Mouse (Mus musculus) liver, embryonic 15.5 days (tissue): Measurements from ENCODE around the gene Sos1. TPM values are rescaled to one million over a fixed set of nuclear protein-coding genes. Genes with fewer than 3 reads are reported as not detected.

ENCODE experiments used
- ATAC-seq: fragments of 200-750 bp; cut with Nextera tagmentation; 2 replicates; pipeline ENCODE4 v1.8.0; 2017; ENCODE audit warnings: moderate number of reproducible peaks, mild to moderate bottlenecking, moderate library complexity; ENCODE audit not compliant: insufficient read depth
- H3K27ac ChIP-seq: fragments of 300-500 bp; sonication (generic); replicated peaks from 2 replicates; pipeline ENCODE4 v1.5.1; 2015; ENCODE audit warnings: mild to moderate bottlenecking, inconsistent platforms
- H3K27me3 ChIP-seq: fragments of 300-500 bp; sonication (generic); 2 replicates; pipeline ENCODE4 v1.6.1; 2015; ENCODE audit warnings: mild to moderate bottlenecking, inconsistent platforms
- H3K36me3 ChIP-seq: fragments of 300-500 bp; sonication (generic); replicated peaks from 2 replicates; pipeline ENCODE4 v1.6.1; 2015; ENCODE audit warnings: moderate library complexity, mild to moderate bottlenecking, inconsistent platforms
- H3K4me1 ChIP-seq: fragments of 300-500 bp; sonication (generic); replicated peaks from 2 replicates; pipeline ENCODE4 v1.6.1; 2015; ENCODE audit warnings: inconsistent platforms
- H3K4me2 ChIP-seq: fragments of 300-500 bp; sonication (generic); 2 replicates; pipeline ENCODE4 v1.6.1; 2015; ENCODE audit warnings: moderate library complexity, mild to moderate bottlenecking, inconsistent platforms
- H3K4me3 ChIP-seq: fragments of 300-500 bp; sonication (generic); replicated peaks from 2 replicates; pipeline ENCODE4 v1.5.1; 2015; ENCODE audit warnings: mild to moderate bottlenecking, inconsistent platforms
- H3K9ac ChIP-seq: fragments of 300-500 bp; sonication (generic); 2 replicates; pipeline ENCODE4 v1.6.1; 2015; ENCODE audit warnings: moderate library complexity, mild to moderate bottlenecking, inconsistent platforms
- H3K9me3 ChIP-seq: fragments of 300-500 bp; sonication (generic); replicated peaks from 2 replicates; pipeline ENCODE4 v1.6.1; 2016; ENCODE audit warnings: inconsistent platforms
- whole genome bisulfite sequencing: fragments of 180-500 bp; shearing (Covaris S2); methylation state at CpG from one replicate; pipeline ENCODE4 v1.1.7; 2015; ENCODE audit warnings: mixed read lengths; ENCODE audit not compliant: insufficient replicate concordance; 5-methylcytosine and 5-hydroxymethylcytosine counted together
- polyA plus RNA-seq: library from polyadenylated mRNA; unstranded; fragments of >200 nt; fragmentation: Nextera tagmentation; extraction: Ambion mirVana; gene quantifications from 2 replicates; pipeline ENCODE4 v1.2.1, GENCODE M21; 2015

The Sos1 gene
- polyA plus RNA-seq = 1.1 and 1.2 TPM in 2 replicates

DNA sequence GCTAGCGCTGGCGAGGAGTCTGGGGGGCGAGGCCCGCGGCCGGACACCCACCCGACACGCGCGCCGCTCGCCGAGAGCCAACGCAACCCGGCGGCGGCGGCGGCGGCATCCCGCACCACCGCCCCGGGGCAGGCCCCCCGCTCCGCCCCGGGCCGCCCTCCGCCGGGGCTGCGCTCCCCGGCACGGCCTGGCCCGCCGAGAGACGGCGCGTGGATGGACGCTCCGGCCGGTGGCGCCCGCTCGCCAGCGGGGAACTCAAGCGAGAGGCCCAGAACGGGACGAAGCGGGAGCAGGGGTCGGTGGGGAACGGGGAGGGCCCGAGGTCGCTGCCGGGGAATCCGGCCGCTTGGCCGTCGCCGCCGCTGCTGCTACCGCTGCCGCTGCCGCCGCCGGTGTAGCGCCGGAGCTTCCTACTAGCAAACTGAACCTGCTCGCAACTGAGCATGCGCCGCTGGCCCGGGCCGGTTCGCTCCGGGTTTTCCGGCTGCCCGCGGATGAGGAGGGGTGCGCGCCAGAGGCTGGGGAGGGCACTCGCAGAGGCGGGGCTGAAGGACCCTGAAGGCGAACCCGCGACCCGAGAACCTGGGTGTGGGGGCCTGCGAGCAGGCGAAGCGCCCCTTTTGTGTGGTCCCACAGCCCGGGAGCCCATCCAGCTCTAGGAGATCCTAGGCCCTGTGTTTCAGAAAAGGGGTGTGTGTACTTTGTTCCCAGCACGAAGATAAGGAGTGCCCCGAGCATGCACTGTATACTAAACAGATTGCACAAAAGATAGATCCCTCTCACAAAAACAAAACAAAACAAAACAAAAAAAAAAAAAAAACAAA lies at the start of gene Sos1:
Sos1 (minus strand) TSS at position 423 of the 824 bp plus-strand sequence.
- H3K9ac ChIP-seq = peak within 1 kb of the TSS; percentile 89
- H3K4me1 ChIP-seq = peaks cover 55% of the 10 kb centered on the region
- H3K4me2 ChIP-seq = peak within 1 kb of the TSS; percentile 88
- peak within 1 kb of the TSS; percentile 89 for H3K27ac ChIP-seq
- no peaks in the 10 kb centered on the region for H3K27me3 ChIP-seq
- H3K9me3 ChIP-seq = no peaks in the 10 kb centered on the region
- under 1% methylated on average over 77 of the region's 90 CpGs for WGBS
- 0 out of 2 replicates have a peak, but pooled peaks cover 5% of the 10 kb centered on the region for H3K36me3 ChIP-seq
- peak within 1 kb of the TSS; percentile 92 for H3K4me3 ChIP-seq
- ATAC-seq = peak; percentile 82

DNA sequence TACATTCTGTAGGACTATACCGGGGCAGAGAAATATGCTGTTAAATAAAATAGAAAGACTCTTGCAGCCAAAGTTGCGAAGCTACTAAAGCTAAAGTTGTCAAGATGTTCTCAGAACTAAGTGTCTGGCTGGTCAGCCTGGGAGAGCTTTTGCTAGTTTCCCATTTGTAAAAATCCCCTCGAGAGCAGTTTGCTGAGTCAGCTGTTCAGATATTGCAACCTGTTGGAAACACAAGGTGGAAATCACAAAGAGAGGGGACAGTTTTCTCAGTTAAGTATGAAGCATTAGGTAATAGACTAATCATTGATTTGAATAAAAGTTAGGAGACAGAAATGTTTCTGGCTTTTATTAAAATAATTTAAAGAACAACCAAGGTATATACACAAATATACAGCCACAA lies 43.0 kb upstream of the Sos1 start:
- H3K27me3 ChIP-seq = no peaks in the 10 kb centered on the region
- H3K9ac ChIP-seq = no peak overlapping the region
- H3K4me2 ChIP-seq = no peak overlapping the region
- no peaks in the 10 kb centered on the region for H3K4me1 ChIP-seq
- 61% methylated on average over 3 of the region's 3 CpGs for WGBS
- no peak overlapping the region for H3K4me3 ChIP-seq
- no peak for ATAC-seq
- H3K27ac ChIP-seq = no peak overlapping the region
- H3K36me3 ChIP-seq = no peaks in the 10 kb centered on the region
- no peaks in the 10 kb centered on the region for H3K9me3 ChIP-seq

DNA sequence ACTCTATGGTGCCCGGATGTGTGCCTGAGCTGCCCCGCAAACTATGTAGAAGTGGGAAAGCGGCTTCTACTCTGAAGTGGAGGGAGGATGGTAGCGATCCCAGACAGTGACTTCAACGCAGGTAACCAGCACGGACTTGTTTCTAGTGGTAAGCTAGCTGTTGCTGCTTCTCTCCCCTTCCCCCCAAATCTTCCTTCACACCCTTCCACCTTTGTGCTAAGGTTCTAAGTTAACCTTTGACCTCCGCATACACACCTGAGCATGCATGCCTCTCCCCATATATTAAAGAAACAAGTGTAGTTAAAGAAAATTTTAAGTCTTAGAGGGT lies 41.9 kb upstream of the Sos1 start:
- ATAC-seq = no peak
- no peaks in the 10 kb centered on the region; the same call in 1 of the 2 replicates for H3K4me1 ChIP-seq
- WGBS = 68% methylated on average over 7 of the region's 7 CpGs
- no peak overlapping the region for H3K4me2 ChIP-seq
- no peak overlapping the region for H3K27ac ChIP-seq
- H3K4me3 ChIP-seq = no peak overlapping the region
- no peak overlapping the region for H3K9ac ChIP-seq
- H3K36me3 ChIP-seq = no peaks in the 10 kb centered on the region
- H3K27me3 ChIP-seq = no peaks in the 10 kb centered on the region
- H3K9me3 ChIP-seq = no peaks in the 10 kb centered on the region

DNA sequence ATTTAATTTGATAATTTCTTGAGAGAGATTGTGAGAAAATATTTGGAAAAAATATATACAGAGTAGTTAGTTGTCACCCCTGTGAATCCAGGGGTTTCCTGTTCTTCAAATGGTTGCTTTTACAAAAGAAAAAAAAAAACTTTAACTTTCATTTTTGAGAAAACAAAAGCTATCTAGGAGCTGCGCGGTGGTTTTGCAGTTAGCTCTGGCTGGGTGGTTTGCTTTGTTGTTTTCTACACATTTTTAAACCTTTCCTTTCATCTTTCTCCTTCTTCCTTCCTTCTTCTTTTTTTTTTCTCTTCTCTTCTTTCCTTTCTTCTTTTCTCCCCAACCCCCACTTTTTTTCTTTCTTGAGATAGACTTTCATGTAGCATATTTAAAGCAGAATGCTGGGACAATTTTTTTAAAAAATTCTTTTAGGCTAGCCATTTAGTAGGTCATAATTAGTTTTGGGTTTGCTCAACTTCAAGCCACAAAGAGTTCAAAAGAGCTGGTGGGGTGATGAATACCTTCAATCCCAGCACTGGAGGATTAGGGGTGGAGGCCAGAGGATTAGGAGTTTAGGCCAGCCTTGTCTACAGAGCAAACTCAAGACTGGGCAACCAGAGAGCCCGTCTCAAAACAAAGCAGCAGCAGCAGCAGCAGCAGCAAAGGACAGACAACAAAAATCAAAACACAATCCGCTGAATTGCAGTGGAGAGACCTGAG lies 41.4 kb upstream of the Sos1 start:
- Histone ChIP-seq H3K27me3 (no peaks in the 10 kb centered on the region), H3K9ac (no peak overlapping the region), H3K4me1 (no peaks in the 10 kb centered on the region; the same call in 1 of the 2 replicates), H3K36me3 (no peaks in the 10 kb centered on the region), H3K4me3 (no peak overlapping the region), H3K4me2 (no peak overlapping the region), H3K9me3 (no peaks in the 10 kb centered on the region), H3K27ac (no peak overlapping the region)
- no peak for ATAC-seq
- 64% methylated on average over 4 of the region's 4 CpGs for WGBS

DNA sequence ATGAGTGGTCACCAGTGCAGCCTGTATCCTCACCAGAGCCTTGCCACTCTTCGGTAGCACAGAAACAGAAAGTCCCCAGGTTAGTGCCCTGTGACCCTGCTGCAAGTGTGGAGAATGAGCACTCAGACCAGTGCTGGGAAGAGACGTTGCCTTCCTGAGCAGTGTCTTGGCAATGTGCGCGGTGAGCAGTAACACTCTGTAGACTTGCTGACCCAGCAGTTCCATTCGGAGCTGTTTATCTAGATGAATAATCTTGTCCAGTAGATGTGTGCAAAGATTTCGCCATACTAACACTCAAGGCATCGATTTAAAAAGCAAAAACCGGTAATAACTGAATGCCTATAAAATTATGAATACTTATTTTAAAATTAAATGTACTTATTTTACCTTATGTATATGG lies 40.3 kb upstream of the Sos1 start:
- Histone ChIP-seq H3K4me1 (peaks cover 3% of the 10 kb centered on the region; the same call in 1 of the 2 replicates), H3K4me3 (no peak overlapping the region), H3K27ac (no peak overlapping the region), H3K4me2 (no peak overlapping the region), H3K9me3 (no peaks in the 10 kb centered on the region), H3K9ac (no peak overlapping the region), H3K27me3 (no peaks in the 10 kb centered on the region), H3K36me3 (no peaks in the 10 kb centered on the region)
- 69% methylated on average over 8 of the region's 8 CpGs for WGBS
- no peak for ATAC-seq

DNA sequence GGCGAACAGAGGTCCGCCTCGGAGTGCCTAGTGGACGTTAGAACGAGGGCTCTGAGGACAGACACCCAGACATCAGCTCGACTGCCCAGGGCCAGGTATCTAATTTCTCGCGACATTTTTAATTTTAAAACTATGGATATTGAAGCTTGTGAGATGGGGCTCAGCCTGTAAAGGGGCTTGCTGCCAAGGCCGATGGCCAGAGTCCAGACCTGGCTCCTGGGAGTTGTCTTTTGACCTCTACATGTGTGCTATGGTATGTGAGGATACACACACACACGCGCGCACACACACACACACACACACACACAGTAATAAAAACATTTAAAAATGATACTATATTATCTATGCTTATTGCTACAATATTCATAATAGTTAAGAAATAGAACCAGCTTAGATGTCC lies 38.6 kb upstream of the Sos1 start:
- Histone ChIP-seq H3K9me3 (no peaks in the 10 kb centered on the region), H3K27ac (no peak overlapping the region), H3K36me3 (no peaks in the 10 kb centered on the region), H3K4me2 (no peak overlapping the region), H3K9ac (no peak overlapping the region), H3K27me3 (no peaks in the 10 kb centered on the region), H3K4me3 (no peak overlapping the region), H3K4me1 (peaks cover 16% of the 10 kb centered on the region)
- 77% methylated on average over 12 of the region's 12 CpGs for WGBS
- no peak for ATAC-seq

DNA sequence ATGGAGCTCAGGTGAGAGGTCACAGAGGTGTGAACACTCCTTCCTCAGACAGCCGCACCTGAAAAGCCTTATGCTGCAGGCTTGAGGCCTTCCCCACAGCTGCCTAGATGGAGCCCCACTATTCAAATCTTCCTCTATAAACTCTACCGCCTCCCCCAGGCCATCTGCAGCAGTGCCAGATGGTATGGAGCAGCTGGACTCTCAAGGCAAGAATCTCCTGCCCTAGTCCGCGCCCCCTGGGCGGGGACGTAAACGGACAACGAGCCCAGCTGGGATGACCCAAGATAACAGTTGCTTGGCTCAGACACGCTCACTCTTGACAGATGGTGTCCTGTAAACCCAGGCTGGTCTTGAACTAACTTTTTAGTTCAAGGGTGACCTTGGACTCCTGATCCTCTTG lies 37.0 kb upstream of the Sos1 start:
- H3K27ac ChIP-seq = no peak overlapping the region
- no peak for ATAC-seq
- WGBS = 42% methylated on average over 9 of the region's 9 CpGs

DNA sequence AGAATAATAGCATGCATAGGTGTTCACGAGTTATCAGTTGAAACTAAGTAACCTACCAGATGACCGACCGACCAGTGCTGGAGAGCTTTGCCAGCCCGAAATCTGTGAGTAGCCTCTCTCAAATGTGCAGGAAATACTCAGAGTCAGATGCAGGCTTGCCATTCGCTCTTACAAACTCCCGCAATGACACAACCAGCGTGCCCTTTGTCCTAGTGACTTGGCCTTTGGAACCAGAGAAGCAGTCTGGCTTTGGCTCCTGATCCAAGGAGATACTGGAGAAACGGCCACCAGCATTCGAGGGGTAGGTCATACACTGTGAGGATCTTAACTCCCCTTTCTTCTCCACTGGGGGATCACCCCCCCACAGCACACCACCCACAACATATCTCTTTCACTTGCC lies 35.7 kb upstream of the Sos1 start:
- Histone ChIP-seq H3K9ac (no peak overlapping the region), H3K9me3 (no peaks in the 10 kb centered on the region), H3K36me3 (no peaks in the 10 kb centered on the region), H3K27me3 (no peaks in the 10 kb centered on the region), H3K4me3 (no peak overlapping the region), H3K4me2 (no peak overlapping the region), H3K27ac (no peak overlapping the region), H3K4me1 (peaks cover 23% of the 10 kb centered on the region)
- WGBS = 69% methylated on average over 9 of the region's 9 CpGs
- ATAC-seq = no peak

More for the DNA sequence above, 37.0 kb upstream of the Sos1 start:
- Histone ChIP-seq H3K9ac (no peak overlapping the region), H3K27me3 (no peaks in the 10 kb centered on the region), H3K4me1 (peaks cover 23% of the 10 kb centered on the region), H3K4me3 (no peak overlapping the region), H3K9me3 (no peaks in the 10 kb centered on the region), H3K4me2 (no peak overlapping the region), H3K36me3 (no peaks in the 10 kb centered on the region)

DNA sequence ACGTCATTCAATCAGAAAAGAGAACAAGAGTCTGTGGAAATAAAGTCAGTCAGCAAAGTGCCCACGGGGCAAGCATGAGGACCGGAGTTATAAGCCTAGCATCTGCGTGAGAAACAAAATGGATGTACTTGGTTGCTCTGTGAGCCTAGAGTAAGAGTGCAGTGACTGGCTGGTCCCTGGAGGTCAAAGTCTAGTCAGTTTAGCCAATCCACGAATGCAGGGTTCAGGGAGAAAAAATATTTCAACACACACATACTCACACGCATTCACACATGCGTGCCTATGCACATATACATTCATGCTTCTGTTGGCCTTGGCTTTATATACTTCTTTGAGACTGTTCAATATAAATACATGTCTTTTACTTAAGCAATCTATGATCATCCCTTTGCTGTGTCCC lies 35.3 kb upstream of the Sos1 start:
- Histone ChIP-seq H3K4me2 (no peak overlapping the region), H3K36me3 (no peaks in the 10 kb centered on the region), H3K9me3 (no peaks in the 10 kb centered on the region), H3K4me3 (no peak overlapping the region), H3K27me3 (no peaks in the 10 kb centered on the region), H3K4me1 (peaks cover 23% of the 10 kb centered on the region), H3K27ac (no peak overlapping the region), H3K9ac (no peak overlapping the region)
- ATAC-seq = no peak
- WGBS = 83% methylated on average over 7 of the region's 7 CpGs

DNA sequence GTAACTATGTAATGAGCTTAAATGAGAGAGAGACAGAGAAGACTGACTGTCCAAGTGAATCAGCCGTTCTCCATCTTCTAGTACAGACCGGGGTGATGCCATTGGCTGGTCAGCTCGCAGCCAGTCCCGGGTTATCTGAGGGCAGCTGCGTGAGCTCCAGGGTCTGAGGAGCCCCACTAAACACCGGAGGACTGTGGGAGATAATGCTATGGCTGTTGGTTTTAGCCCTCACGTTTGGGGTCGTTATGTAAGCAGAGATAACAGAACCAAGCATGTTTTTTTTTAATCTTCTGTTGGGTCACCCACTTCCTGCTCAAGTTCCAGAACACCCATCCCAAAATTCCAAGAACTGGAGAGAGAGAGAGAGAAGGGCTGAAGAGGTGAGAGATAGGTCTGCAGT lies 33.5 kb upstream of the Sos1 start:
- H3K27ac ChIP-seq = no peak overlapping the region
- peak overlapping the region; percentile 18 for H3K4me2 ChIP-seq
- H3K4me1 ChIP-seq = peaks cover 23% of the 10 kb centered on the region
- no peaks in the 10 kb centered on the region for H3K27me3 ChIP-seq
- no peaks in the 10 kb centered on the region for H3K9me3 ChIP-seq
- no peak overlapping the region for H3K9ac ChIP-seq
- no peak overlapping the region for H3K4me3 ChIP-seq
- ATAC-seq = no peak
- no peaks in the 10 kb centered on the region for H3K36me3 ChIP-seq
- 12% methylated on average over 8 of the region's 8 CpGs for WGBS

DNA sequence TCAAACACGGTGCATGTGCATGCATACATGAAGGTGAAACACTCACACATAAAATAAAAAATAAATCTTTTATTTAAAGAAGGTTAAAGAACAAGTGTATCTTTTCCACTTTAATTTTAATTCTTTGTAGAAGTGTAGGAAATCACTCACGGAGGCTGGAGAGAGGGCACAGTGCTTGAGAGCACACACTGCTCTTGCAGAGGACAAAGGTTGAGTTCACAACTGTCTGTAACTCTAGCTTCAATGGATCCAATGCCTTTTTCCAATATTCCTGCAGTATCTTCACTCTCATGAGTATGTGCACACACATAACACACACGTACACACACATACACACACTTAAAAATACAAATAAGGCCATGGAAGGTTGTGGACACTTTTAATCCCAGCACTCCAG lies 30.2 kb upstream of the Sos1 start:
- 46% methylated on average over 3 of the region's 3 CpGs for WGBS
- Histone ChIP-seq H3K36me3 (no peaks in the 10 kb centered on the region), H3K4me3 (no peak overlapping the region), H3K27me3 (no peaks in the 10 kb centered on the region), H3K4me1 (peaks cover 19% of the 10 kb centered on the region), H3K27ac (no peak overlapping the region), H3K9ac (no peak overlapping the region), H3K4me2 (no peak overlapping the region), H3K9me3 (no peaks in the 10 kb centered on the region)
- no peak for ATAC-seq
